Mouse (Mus musculus) common myeloid progenitor, adult 5-6 weeks (primary cell): ENCODE data around the gene Max. TPM values are rescaled to one million over a fixed set of nuclear protein-coding genes. Genes with fewer than 3 reads are reported as not detected.

Source experiments
- ATAC-seq: replicated peaks from 2 replicates; pipeline ENCODE4 v1.8.0; 2016; ENCODE audit warnings: low read depth, mild to moderate bottlenecking, moderate TSS enrichment, inconsistent platforms; ENCODE audit not compliant: poor library complexity, severe bottlenecking
- total RNA-seq: library from RNA; stranded (forward); fragments of 200-1000, 187-1606 nt; gene quantifications from 2 replicates; pipeline ENCODE4 v1.2.3, GENCODE M21; 2017

The Max gene
- total RNA-seq, 1 experiment from 2014 or later, result 89.2 TPM

DNA sequence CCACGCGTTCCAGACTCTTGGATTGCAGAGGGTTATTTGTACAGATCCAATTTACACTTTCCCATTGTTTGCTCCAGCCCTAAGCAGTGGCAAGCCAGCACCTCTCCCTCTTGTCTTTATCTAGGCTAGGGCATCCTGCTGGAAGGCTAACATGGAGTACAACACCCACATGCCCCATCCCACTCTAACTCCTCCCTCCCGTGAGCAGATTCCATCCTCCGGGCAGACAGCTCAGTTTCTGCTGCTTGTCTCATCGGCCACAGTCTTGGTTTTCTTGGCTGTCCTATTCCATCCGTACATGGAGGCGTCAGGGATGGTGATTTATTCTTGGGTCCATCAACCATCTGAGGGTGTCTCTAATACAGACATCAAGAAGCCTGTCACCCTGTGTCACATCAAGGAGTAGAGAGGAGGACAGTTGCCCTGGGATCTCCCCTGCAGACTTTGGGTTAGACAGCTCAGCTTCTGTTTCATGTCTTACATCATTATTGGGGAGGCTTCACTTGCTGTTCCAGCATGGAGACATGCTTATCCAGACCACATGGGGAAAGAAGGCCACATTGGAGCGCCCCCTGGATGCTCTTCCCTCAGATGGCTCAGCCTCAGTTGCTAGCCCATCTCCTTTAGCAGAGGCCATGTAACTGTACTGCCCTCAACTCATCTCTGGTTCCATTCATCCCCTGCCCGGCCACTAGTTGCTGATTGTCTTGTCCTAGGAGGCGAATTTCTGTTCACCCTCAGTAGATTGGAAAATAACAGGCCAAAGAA is 67.0 kb downstream of the Max start:
- ATAC-seq, result no peak

DNA sequence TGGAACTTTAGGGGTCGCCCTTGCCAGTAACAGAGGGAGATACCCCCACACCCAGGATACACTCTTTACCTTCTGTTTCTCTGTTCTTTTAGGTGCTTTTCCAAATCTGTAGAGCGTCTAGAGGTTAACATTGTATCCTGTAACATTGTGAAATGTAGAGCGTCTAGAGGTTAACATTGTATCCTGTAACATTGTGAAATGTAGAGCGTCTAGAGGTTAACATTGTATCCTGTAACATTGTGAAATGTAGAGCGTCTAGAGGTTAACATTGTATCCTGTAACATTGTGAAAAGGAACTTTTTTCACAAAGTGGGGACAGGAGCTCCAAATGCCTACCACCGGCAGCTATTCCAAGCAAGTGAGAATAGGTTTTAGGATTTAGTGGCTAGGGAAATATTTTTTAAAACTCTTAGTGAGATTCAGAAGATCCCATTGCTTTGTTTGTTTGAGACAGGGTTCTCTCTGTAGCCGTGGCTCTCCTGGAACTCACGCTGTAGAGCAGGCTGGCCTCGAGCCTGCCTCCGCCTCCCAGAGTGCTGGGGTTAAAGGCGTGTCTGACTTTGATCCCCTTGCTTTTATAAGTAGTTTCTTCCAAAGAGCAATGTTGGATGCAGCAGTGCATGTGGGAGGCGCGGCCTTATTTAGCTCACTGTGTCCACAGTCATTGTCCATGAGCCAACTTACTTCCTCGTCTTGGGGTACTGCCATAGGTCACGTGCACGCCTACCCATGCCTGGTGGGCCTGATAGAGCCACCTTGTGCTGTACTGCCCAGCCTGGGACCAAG is 68.9 kb downstream of the Max start:
- ATAC-seq, result no peak

- ATAC-seq, result no peak
Observed at GRCm38 (mm10) chr12:76891160-76891559, 70.8 kb downstream of the Max start.

DNA sequence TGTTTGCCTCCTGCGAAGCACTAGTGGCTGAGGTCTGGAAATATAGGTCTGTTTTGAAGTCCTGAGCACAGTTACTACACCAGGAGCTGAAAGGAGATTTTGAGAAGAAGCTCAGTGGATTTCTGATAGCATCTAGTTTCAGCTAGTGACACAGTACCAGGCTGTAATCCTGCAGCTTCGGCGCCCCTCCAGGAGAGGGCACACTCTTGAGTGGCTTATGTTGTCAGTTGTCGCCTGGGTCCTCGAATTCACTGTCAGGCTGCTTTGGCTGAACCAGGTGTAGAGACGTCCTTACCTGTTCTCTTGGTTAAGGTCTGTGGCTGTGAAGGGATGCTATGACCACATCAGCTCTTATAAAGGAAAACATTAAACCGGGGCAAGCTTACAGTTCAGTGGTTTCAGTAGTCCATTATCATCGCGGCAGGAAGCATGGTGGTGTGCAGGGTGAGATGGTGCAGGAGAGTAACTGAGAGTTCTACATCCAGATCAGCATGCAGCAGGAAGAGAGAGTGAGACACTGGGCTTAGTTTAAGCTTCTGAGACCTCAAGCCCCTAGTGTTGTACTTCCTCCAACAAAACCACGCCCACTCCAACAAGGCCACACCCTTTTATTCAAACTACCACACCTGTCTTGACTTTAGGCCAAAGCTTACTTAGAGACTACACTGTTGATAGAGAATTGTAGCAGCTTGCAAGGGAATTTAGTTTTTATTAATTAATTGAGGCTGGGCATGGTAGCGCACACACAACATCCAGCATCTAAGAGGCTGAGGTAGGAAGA is 72.4 kb downstream of the Max start:
- no peak for ATAC-seq

GRCm38 (mm10) chr12:76887941-76888340 is 74.1 kb downstream of the Max start:
- ATAC-seq, result no peak

Other genes starting within 250 kb of the Max start
- gene Churc1, start 196.7 kb downstream of the Max start, total RNA-seq, result 42.0 and 45.8 TPM in 2 replicates
- gene Fntb, start 196.6 kb downstream of the Max start, total RNA-seq, result 4.9 and 8.7 TPM in 2 replicates
- gene Gpx2, start 166.6 kb downstream of the Max start, total RNA-seq, result not detected in 2 replicates
- gene Rab15, start 139.3 kb downstream of the Max start, total RNA-seq, result not detected in 2 replicates